Mouse (Mus musculus): Measurements from ENCODE around the gene Il11ra1.

- TF ChIP-seq CTCF (IDR thresholded peaks at IDR 0.05; ENCODE audit: extremely low read depth, insufficient read length, insufficient replicate concordance, low read depth, low read length) (no peak), POLR2A (IDR thresholded peaks at IDR 0.05; ENCODE audit: low read depth, low read length) (no peak)
Measured at GRCm38 (mm10) chr4:41665009-41665675, 34.6 kb upstream of the Il11ra1 start.
